Mouse (Mus musculus) heart, adult 2 months (tissue): ENCODE data around the gene Zfp619. TPM values are rescaled to one million over a fixed set of nuclear protein-coding genes. Genes with fewer than 3 reads are reported as not detected.

ENCODE experiments used
- DNase-seq, 2 experiments: peaks; one replicate each; pipeline ENCODE4 v3.0.0; 2021
- H3K27ac ChIP-seq: fragments of 200-600 bp; 2 replicates; pipeline ENCODE4 v1.8.1; 2022
- H3K27me3 ChIP-seq: fragments of 200-500 bp; 2 replicates; pipeline ENCODE4 v1.6.1; 2012; ENCODE audit warnings: mild to moderate bottlenecking, low read length, inconsistent platforms, mixed read lengths; ENCODE audit not compliant: control insufficient read depth, insufficient read depth
- H3K36me3 ChIP-seq: fragments of 200-500 bp; 2 replicates; pipeline ENCODE4 v1.6.1; 2012; ENCODE audit warnings: low read length, inconsistent platforms; ENCODE audit not compliant: control insufficient read depth, insufficient read depth
- H3K4me1 ChIP-seq: fragments of 200-500 bp; 2 replicates; pipeline ENCODE4 v1.6.1; 2011; ENCODE audit warnings: low read length; ENCODE audit not compliant: control insufficient read depth, insufficient read depth
- H3K4me3 ChIP-seq: fragments of 200-600 bp; 2 replicates; pipeline ENCODE4 v1.8.1; 2022
- H3K79me2 ChIP-seq: fragments of 200-500 bp; replicated peaks from 2 replicates; pipeline ENCODE4 v1.6.1; 2012; ENCODE audit warnings: mild to moderate bottlenecking, inconsistent platforms, low read length, moderate library complexity, mixed read lengths; ENCODE audit not compliant: control insufficient read depth, insufficient read depth
- H3K9ac ChIP-seq: fragments of 200-500 bp; 2 replicates; pipeline ENCODE4 v1.6.1; 2012; ENCODE audit warnings: low read depth, mild to moderate bottlenecking, control low read depth, inconsistent platforms, low read length, mixed read lengths
- CTCF ChIP-seq: fragments of 200-600 bp; IDR thresholded peaks from 2 replicates; pipeline ENCODE4 v1.8.1; 2022; ENCODE audit warnings: antibody characterized with exemption, mild to moderate bottlenecking, moderate library complexity
- EP300 ChIP-seq: fragments of 200-500 bp; IDR thresholded peaks from 2 replicates; pipeline ENCODE4 v1.6.1; 2011; ENCODE audit warnings: low read depth, low read length, control low read depth; ENCODE audit not compliant: insufficient read depth
- POLR2A ChIP-seq: fragments of 200-500 bp; IDR thresholded peaks from 2 replicates; pipeline ENCODE4 v1.6.1; 2011; ENCODE audit warnings: mild to moderate bottlenecking, low read depth, low read length, control low read depth; ENCODE audit not compliant: insufficient read depth
- WGBS: fragments of 180-500 bp; shearing (Covaris S2); methylation state at CpG from one replicate; pipeline ENCODE4 v1.1.7; 2018; 5-methylcytosine and 5-hydroxymethylcytosine counted together
- intact Hi-C: fragments of 180-260 bp; cut with DNase I; formaldehyde crosslinking; loops from one replicate; pipeline ENCODE4 v1.15.1; 2025
- polyA plus RNA-seq: library from polyadenylated mRNA; depleted of rRNA; stranded (reverse); fragments of >200 nt; gene quantifications from 2 replicates; pipeline ENCODE4 v1.2.3, GENCODE M21; 2012
- total RNA-seq, 2 experiments: library from RNA; stranded (reverse); gene quantifications; 2 replicates each; pipeline ENCODE4 v1.2.3; 2021

The Zfp619 gene
- total and polyA plus RNA-seq, 3 experiments: 0.55 to 1.9 (median 1.4) TPM

- peak overlapping the region; percentile 85 for H3K9ac ChIP-seq
Observed at GRCm38 (mm10) chr7:39545134-39545533, 27.6 kb downstream of the Zfp619 start.

GRCm38 (mm10) chr7:39549336-39549735 is 31.8 kb downstream of the Zfp619 start:
- no peak overlapping the region for H3K4me3 ChIP-seq
- peaks cover 4% of the 10 kb centered on the region for H3K79me2 ChIP-seq
- WGBS: 63% methylated on average over 2 of the region's 2 CpGs
- peaks cover 5% of the 10 kb centered on the region for H3K4me1 ChIP-seq
- TF ChIP-seq CTCF (no peak), POLR2A (no peak), EP300 (no peak)
- no peak overlapping the region for H3K27ac ChIP-seq
- peaks cover 9% of the 10 kb centered on the region for H3K36me3 ChIP-seq
- H3K27me3 ChIP-seq: no peaks in the 10 kb centered on the region
- peak; percentile 46 to 52 for DNase-seq
- intact Hi-C loops: no loop called here
- H3K9ac ChIP-seq: no peak overlapping the region

More at GRCm38 (mm10) chr7:39545134-39545533, 27.6 kb downstream of the Zfp619 start:
- no peaks in the 10 kb centered on the region for H3K27me3 ChIP-seq
- WGBS: 28% methylated on average over 10 of the region's 10 CpGs
- H3K27ac ChIP-seq: peak overlapping the region; percentile 96
- no peak for DNase-seq
- peaks cover 2% of the 10 kb centered on the region for H3K79me2 ChIP-seq
- no peak for TF ChIP-seq CTCF
- TF ChIP-seq POLR2A: no peak
- TF ChIP-seq EP300: no peak
- peaks cover 8% of the 10 kb centered on the region for H3K4me1 ChIP-seq
- intact Hi-C loops: no loop called here
- H3K4me3 ChIP-seq: peak overlapping the region; percentile 83
- H3K36me3 ChIP-seq: peaks cover 11% of the 10 kb centered on the region; the same call in 1 of the 2 replicates

- peak overlapping the region; percentile 91 for H3K9ac ChIP-seq
- H3K79me2 ChIP-seq: peaks cover 8% of the 10 kb centered on the region
- DNase-seq: peak; percentile 96 to 98
- 2% methylated on average over 52 of the region's 52 CpGs for WGBS
- H3K4me1 ChIP-seq: peaks cover 3% of the 10 kb centered on the region
- no peaks in the 10 kb centered on the region for H3K27me3 ChIP-seq
- peaks cover 12% of the 10 kb centered on the region for H3K36me3 ChIP-seq
- peak overlapping the region; percentile 97 for H3K27ac ChIP-seq
- peak; percentile 57 for TF ChIP-seq CTCF
- 0 out of 2 replicates have a peak, but pooled peaks have one; percentile 20 for TF ChIP-seq EP300
- peak; percentile 64 for TF ChIP-seq POLR2A
- intact Hi-C loops: loop anchor here (5.0 kb wide), 2 partner anchors 35 to 100 kb away; partner anchors contain the start of gene Zfp619
- peak overlapping the region; percentile 81 for H3K4me3 ChIP-seq
Observed at GRCm38 (mm10) chr7:39551976-39552891, 34.7 kb downstream of the Zfp619 start.

GRCm38 (mm10) chr7:39552993-39553392 is 35.4 kb downstream of the Zfp619 start:
- WGBS: 2% methylated on average over 5 of the region's 5 CpGs
- intact Hi-C loops: loop anchor here (5.0 kb wide), 2 partner anchors 36 to 101 kb away; partner anchors contain the start of gene Zfp619

GRCm38 (mm10) chr7:39553871-39554270 is 36.3 kb downstream of the Zfp619 start:
- intact Hi-C loops: loop anchor here (5.0 kb wide), 2 partner anchors 37 to 102 kb away; partner anchors contain the start of gene Zfp619
- H3K36me3 ChIP-seq: peaks cover 14% of the 10 kb centered on the region
- no peak for DNase-seq
- H3K79me2 ChIP-seq: peaks cover 6% of the 10 kb centered on the region
- 76% methylated on average over 4 of the region's 4 CpGs for WGBS
- H3K4me3 ChIP-seq: no peak overlapping the region
- TF ChIP-seq CTCF: no peak
- H3K27ac ChIP-seq: no peak overlapping the region
- H3K27me3 ChIP-seq: no peaks in the 10 kb centered on the region
- peaks cover 3% of the 10 kb centered on the region for H3K4me1 ChIP-seq
- no peak overlapping the region for H3K9ac ChIP-seq

More at GRCm38 (mm10) chr7:39552993-39553392, 35.4 kb downstream of the Zfp619 start:
- peaks cover 3% of the 10 kb centered on the region for H3K4me1 ChIP-seq
- H3K4me3 ChIP-seq: peak overlapping the region; percentile 81
- H3K79me2 ChIP-seq: peaks cover 6% of the 10 kb centered on the region
- peaks cover 14% of the 10 kb centered on the region for H3K36me3 ChIP-seq
- peak overlapping the region; percentile 97 for H3K27ac ChIP-seq
- DNase-seq: no peak
- no peaks in the 10 kb centered on the region for H3K27me3 ChIP-seq
- TF ChIP-seq POLR2A: no peak
- no peak for TF ChIP-seq CTCF
- TF ChIP-seq EP300: no peak
- peak overlapping the region; percentile 66 for H3K9ac ChIP-seq

- no peak overlapping the region for H3K4me3 ChIP-seq
- no peaks in the 10 kb centered on the region for H3K79me2 ChIP-seq
- no peaks in the 10 kb centered on the region for H3K27me3 ChIP-seq
- no peak overlapping the region for H3K27ac ChIP-seq
- WGBS: 68% methylated on average over 2 of the region's 2 CpGs
- intact Hi-C loops: no loop called here
- H3K36me3 ChIP-seq: no peaks in the 10 kb centered on the region
- DNase-seq: no peak
- H3K4me1 ChIP-seq: no peaks in the 10 kb centered on the region
- TF ChIP-seq EP300 (no peak), CTCF (no peak), POLR2A (no peak)
- no peak overlapping the region for H3K9ac ChIP-seq
Observed at GRCm38 (mm10) chr7:39580066-39580465, 62.5 kb downstream of the Zfp619 start.
